Mouse (Mus musculus) forebrain, postnatal 0 days (tissue): ENCODE measurements at regions not wholly inside any gene's neighbourhood (a gene's known extent, or its start where the extent isn't known, plus 50 kb on each side); places are given as distances from the start of the nearest gene placed in this dataset.
"Not testable (repeated sequence)": the region's sequence is repeated elsewhere in the genome, so short reads cannot be mapped to it uniquely, and the experiment has no call there.

ENCODE experiments used
- ATAC-seq: fragments of 200-750 bp; cut with Nextera tagmentation; 2 replicates; pipeline ENCODE4 v1.8.0; 2017; ENCODE audit warnings: mild to moderate bottlenecking, moderate library complexity
- DNase-seq: peaks from one replicate; pipeline ENCODE4 v3.0.0-alpha.2; 2015
- H3K27ac ChIP-seq: fragments of 300-500 bp; sonication (generic); 2 replicates; pipeline ENCODE4 v1.5.1; 2014; ENCODE audit warnings: low read depth, mild to moderate bottlenecking, antibody characterized with exemption, low read length, moderate library complexity, mixed read lengths
- H3K27me3 ChIP-seq: fragments of 300-500 bp; sonication (generic); 2 replicates; pipeline ENCODE4 v1.6.1; 2014; ENCODE audit warnings: mild to moderate bottlenecking, low read length, mixed read lengths; ENCODE audit not compliant: insufficient read depth
- H3K36me3 ChIP-seq: fragments of 300-500 bp; sonication (generic); 2 replicates; pipeline ENCODE4 v1.6.1; 2014; ENCODE audit warnings: mild to moderate bottlenecking, moderate library complexity; ENCODE audit not compliant: insufficient read depth
- H3K4me1 ChIP-seq: fragments of 300-500 bp; sonication (generic); 2 replicates; pipeline ENCODE4 v1.6.1; 2014; ENCODE audit warnings: antibody characterized with exemption; ENCODE audit not compliant: insufficient read depth
- H3K4me2 ChIP-seq: fragments of 300-500 bp; sonication (generic); 2 replicates; pipeline ENCODE4 v1.6.1; 2014; ENCODE audit warnings: low read depth, mild to moderate bottlenecking, moderate library complexity
- H3K4me3 ChIP-seq: fragments of 300-500 bp; sonication (generic); 2 replicates; pipeline ENCODE4 v1.5.1; 2014; ENCODE audit warnings: low read depth, low read length, mixed read lengths
- H3K9ac ChIP-seq: fragments of 300-500 bp; sonication (generic); 2 replicates; pipeline ENCODE4 v1.6.1; 2014; ENCODE audit warnings: mild to moderate bottlenecking
- H3K9me3 ChIP-seq: fragments of 300-500 bp; sonication (generic); 2 replicates; pipeline ENCODE4 v1.6.1; 2016; ENCODE audit warnings: low read length
- CTCF ChIP-seq: sonication (generic); IDR thresholded peaks from 2 replicates; pipeline ENCODE4 v1.5.1; 2016; ENCODE audit warnings: antibody characterized with exemption, control low read depth, low read depth
- WGBS: fragments of 180-500 bp; shearing (Covaris S2); extraction: QIAGEN DNeasy Blood & Tissue Kit; methylation state at CpG from one replicate; pipeline ENCODE4 v1.1.7; 2014; 5-methylcytosine and 5-hydroxymethylcytosine counted together

- ATAC-seq: no peak
- H3K9ac ChIP-seq: no peak overlapping the region
These were observed 381.0 kb downstream of the Kif2b start for GRCm38 (mm10) chr11:91196351-91196750.

GRCm38 (mm10) chr11:91167336-91167735, 410.0 kb downstream of the Kif2b start:
- not testable (repeated sequence) for H3K36me3 ChIP-seq, H3K27me3 ChIP-seq, H3K9ac ChIP-seq, ATAC-seq, H3K27ac ChIP-seq, H3K4me3 ChIP-seq, H3K4me1 ChIP-seq, H3K4me2 ChIP-seq, DNase-seq, H3K9me3 ChIP-seq
- 81% methylated on average over 2 of the region's 2 CpGs for WGBS

More at GRCm38 (mm10) chr11:91196351-91196750, 381.0 kb downstream of the Kif2b start:
- Histone ChIP-seq H3K36me3 (no peaks in the 10 kb centered on the region), H3K4me2 (no peak overlapping the region), H3K9me3 (no peaks in the 10 kb centered on the region), H3K4me1 (no peaks in the 10 kb centered on the region), H3K27me3 (no peaks in the 10 kb centered on the region; the same call in 1 of the 2 replicates), H3K27ac (no peak overlapping the region), H3K4me3 (no peak overlapping the region)
- TF ChIP-seq CTCF: no peak
- DNase-seq: no peak
- 26% methylated on average over 6 of the region's 6 CpGs for WGBS

GRCm38 (mm10) chr11:91133753-91134270, 443.5 kb downstream of the Kif2b start:
- Histone ChIP-seq H3K36me3 (no peaks in the 10 kb centered on the region), H3K9me3 (no peaks in the 10 kb centered on the region), H3K27me3 (no peaks in the 10 kb centered on the region), H3K4me1 (no peaks in the 10 kb centered on the region), H3K4me3 (no peak overlapping the region), H3K27ac (no peak overlapping the region), H3K9ac (no peak overlapping the region), H3K4me2 (no peak overlapping the region)
- 42% methylated on average over 9 of the region's 9 CpGs for WGBS
- ATAC-seq: no peak
- no peak for TF ChIP-seq CTCF
- DNase-seq: no peak

DNA sequence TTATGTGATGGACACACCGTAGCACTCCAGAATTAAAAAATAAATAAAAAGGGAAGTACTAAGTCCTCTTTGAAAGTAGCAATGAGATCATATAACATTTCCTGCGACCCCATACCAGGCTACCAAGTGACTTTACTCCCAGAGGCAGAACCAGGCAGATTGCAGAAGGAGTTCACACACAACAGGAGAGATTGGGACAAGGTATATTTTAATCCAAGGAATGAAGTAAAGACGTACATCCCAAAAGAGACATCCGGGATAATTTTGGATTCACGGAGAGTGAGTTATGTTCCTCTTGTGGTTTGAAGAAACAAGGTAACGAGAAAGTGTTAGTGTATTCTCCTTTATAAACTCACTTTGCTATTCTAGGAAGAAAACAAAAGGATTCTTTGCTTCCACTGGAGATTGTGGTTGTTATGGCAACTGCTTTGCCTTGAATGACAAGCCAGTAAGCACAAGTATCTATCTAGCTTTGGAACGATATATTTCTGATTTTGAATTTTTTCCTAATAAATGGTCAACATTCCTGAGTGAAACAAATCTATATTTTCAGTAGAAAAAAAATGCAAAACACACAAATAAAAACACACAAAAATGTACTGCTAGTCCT, 444.5 kb downstream of the Kif2b start:
- 42% methylated on average over 7 of the region's 7 CpGs for WGBS
- DNase-seq (peak; percentile 30), ATAC-seq (no peak)
- no peaks in the 10 kb centered on the region for H3K4me1 ChIP-seq
- no peak overlapping the region for H3K4me2 ChIP-seq
- H3K27me3 ChIP-seq: no peaks in the 10 kb centered on the region
- H3K4me3 ChIP-seq: no peak overlapping the region
- H3K36me3 ChIP-seq: no peaks in the 10 kb centered on the region
- TF ChIP-seq CTCF: no peak
- H3K27ac ChIP-seq: no peak overlapping the region
- H3K9me3 ChIP-seq: no peaks in the 10 kb centered on the region
- no peak overlapping the region for H3K9ac ChIP-seq

- DNase-seq: no peak
- 32% methylated on average over 6 of the region's 6 CpGs for WGBS
- Histone ChIP-seq H3K9ac (no peak overlapping the region), H3K4me2 (no peak overlapping the region), H3K9me3 (no peaks in the 10 kb centered on the region), H3K27me3 (no peaks in the 10 kb centered on the region), H3K27ac (no peak overlapping the region), H3K4me1 (no peaks in the 10 kb centered on the region), H3K36me3 (no peaks in the 10 kb centered on the region), H3K4me3 (no peak overlapping the region)
- no peak for TF ChIP-seq CTCF
- ATAC-seq: no peak
These were observed 443.8 kb upstream of the Tom1l1 start for GRCm38 (mm10) chr11:91131960-91132359.

DNA sequence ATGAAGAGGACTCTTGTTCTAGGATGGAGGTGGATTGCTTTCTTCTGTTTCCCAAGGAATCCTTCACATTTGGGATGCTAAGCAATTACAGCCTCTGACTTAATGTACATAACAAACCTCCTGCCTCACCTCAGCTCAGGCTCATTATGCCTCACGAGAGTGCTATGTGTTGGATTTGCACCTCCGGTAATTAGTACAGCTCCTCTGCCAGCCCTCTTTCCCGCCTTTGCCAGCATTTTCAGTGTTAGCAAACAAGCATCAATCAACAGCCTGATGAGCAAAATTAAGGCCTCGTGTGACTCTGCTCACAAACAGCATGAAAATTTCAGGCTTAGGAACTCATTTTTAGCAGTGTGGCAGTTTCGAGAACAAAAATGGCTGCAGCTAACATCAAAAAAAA, 410.0 kb upstream of the Tom1l1 start:
- H3K27ac ChIP-seq: no peak overlapping the region
- no peaks in the 10 kb centered on the region for H3K4me1 ChIP-seq
- TF ChIP-seq CTCF: no peak
- no peaks in the 10 kb centered on the region for H3K9me3 ChIP-seq
- no peak overlapping the region for H3K9ac ChIP-seq
- peaks cover 12% of the 10 kb centered on the region for H3K27me3 ChIP-seq
- DNase-seq (peak; percentile 75), ATAC-seq (peak; percentile 78)
- no peak overlapping the region for H3K4me3 ChIP-seq
- no peaks in the 10 kb centered on the region for H3K36me3 ChIP-seq
- H3K4me2 ChIP-seq: no peak overlapping the region
- 15% methylated on average over 5 of the region's 5 CpGs for WGBS

DNA sequence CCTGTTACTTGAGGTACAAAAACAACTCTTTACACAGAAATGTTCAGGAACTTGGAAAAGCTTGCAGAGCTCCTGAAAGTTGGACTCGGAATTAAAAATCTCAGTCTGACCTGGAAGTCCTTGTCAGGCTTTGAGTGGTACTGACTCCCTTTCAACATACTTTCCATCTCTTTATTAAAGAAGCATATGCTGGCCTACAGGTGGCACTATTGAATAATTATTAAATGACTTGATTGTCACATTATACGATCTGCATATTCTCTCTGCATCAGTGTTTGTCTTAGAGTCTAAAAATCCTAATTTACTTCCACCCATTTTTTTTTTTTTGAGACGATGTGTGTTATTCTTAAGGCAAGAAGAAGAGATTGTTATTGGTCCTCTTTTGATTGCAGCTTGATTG, 409.4 kb upstream of the Tom1l1 start:
- TF ChIP-seq CTCF: no peak; the same call in 1 of the 2 replicates
- ATAC-seq: no peak
- H3K4me3 ChIP-seq: no peak overlapping the region

More for the DNA sequence above, 409.4 kb upstream of the Tom1l1 start:
- H3K27me3 ChIP-seq: peaks cover 12% of the 10 kb centered on the region
- no peak overlapping the region for H3K9ac ChIP-seq
- DNase-seq: peak; percentile 22
- H3K9me3 ChIP-seq: no peaks in the 10 kb centered on the region
- no peak overlapping the region for H3K27ac ChIP-seq
- no peak overlapping the region for H3K4me2 ChIP-seq
- H3K36me3 ChIP-seq: no peaks in the 10 kb centered on the region
- no peaks in the 10 kb centered on the region for H3K4me1 ChIP-seq
- WGBS: 37% methylated on average over 3 of the region's 3 CpGs
